Mouse (Mus musculus): ENCODE results near the gene Reg3d. TPM values are rescaled to one million over a fixed set of nuclear protein-coding genes. Genes with fewer than 3 reads are reported as not detected.
"Not testable (repeated sequence)": the region's sequence is repeated elsewhere in the genome, so short reads cannot be mapped to it uniquely, and the experiment has no call there.

Reg3d gene
- not detected in 2 replicates for polyA plus RNA-seq (2011; ENCODE audit: insufficient read length, low read depth, missing spikeins)

DNA sequence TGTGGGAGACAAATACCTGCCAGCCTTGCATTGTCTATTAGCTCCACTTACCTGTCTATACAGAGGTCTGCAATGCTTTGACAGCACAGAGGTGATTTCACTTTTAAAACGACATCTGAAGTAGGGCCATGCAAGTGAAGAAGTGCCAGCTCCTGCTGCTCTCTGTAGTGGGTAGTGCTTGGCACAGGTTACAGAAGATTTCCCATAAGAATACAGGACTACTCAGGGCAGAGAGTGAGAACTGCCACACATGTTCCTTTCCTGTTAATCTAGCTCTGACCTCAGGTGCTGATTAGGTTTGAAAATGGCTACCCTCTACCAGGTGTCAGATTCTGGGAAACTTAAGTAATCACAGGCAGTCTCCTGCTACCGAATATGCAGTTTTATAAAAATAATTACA is at the start of gene Reg3d:
Gene Reg3d, minus strand, starts transcription at position 101 of the 400 bp plus-strand sequence.
- no peak within 1 kb of the TSS for H3K4me3 ChIP-seq (ENCODE audit: insufficient read depth, low read length)
- TF ChIP-seq CTCF (IDR thresholded peaks at IDR 0.05; ENCODE audit: borderline replicate concordance, insufficient read depth, low read length), result no peak
- no peak for TF ChIP-seq POLR2A (IDR thresholded peaks at IDR 0.05; ENCODE audit: low read depth, low read length)
- H3K4me1 ChIP-seq (ENCODE audit: control insufficient read depth, insufficient read depth, low read length), result no peaks in the 10 kb centered on the region
- no peak within 1 kb of the TSS for H3K27ac ChIP-seq (ENCODE audit: insufficient read depth, low read length)

GRCm38 (mm10) chr6:78425497-78425896 is 46.8 kb upstream of the Reg3d start:
- no peak overlapping the region for H3K27ac ChIP-seq (ENCODE audit: insufficient read depth, low read length)
- H3K4me1 ChIP-seq (ENCODE audit: control insufficient read depth, insufficient read depth, low read length), result no peaks in the 10 kb centered on the region
- no peak overlapping the region for H3K4me3 ChIP-seq (ENCODE audit: insufficient read depth, low read length)
- TF ChIP-seq CTCF (IDR thresholded peaks at IDR 0.05; ENCODE audit: borderline replicate concordance, insufficient read depth, low read length), result no peak
- no peak for TF ChIP-seq POLR2A (IDR thresholded peaks at IDR 0.05; ENCODE audit: low read depth, low read length)

DNA sequence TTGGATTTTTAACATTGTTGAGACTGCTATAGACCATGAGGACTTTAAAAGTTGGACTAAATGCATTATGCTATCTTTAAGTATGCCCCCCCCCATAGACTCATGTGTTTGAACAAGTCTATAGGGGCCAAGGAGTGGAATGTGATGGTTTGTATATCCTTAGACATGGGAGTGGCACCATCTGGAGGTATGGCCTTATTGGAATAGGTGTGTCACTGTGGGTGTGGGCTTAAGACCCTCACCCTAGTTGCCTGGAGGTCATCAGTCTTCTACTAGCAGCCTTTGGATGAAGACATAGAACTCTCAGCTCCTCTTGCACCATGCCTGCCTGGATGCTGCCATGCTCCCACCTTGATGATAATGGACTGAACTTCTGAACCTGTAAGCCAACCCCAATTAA is 43.7 kb upstream of the Reg3d start, which contains the start of gene Reg1:
Gene Reg1, plus strand, starts transcription at position 301 of the 400 bp plus-strand sequence.
- H3K4me1 ChIP-seq (ENCODE audit: control insufficient read depth, insufficient read depth, low read length); H3K27ac ChIP-seq (ENCODE audit: insufficient read depth, low read length); H3K4me3 ChIP-seq (ENCODE audit: insufficient read depth, low read length): not testable (repeated sequence)

- H3K4me1 ChIP-seq (ENCODE audit: control insufficient read depth, insufficient read depth, low read length); H3K27ac ChIP-seq (ENCODE audit: insufficient read depth, low read length); H3K4me3 ChIP-seq (ENCODE audit: insufficient read depth, low read length): not testable (repeated sequence)
Observed at GRCm38 (mm10) chr6:78395323-78395722, 16.7 kb upstream of the Reg3d start, which contains the start of gene Reg2. TSS of gene Reg2 (plus strand) at chr6:78395623.

- TF ChIP-seq POLR2A (IDR thresholded peaks at IDR 0.05; ENCODE audit: low read depth, low read length), result no peak
- TF ChIP-seq CTCF (IDR thresholded peaks at IDR 0.05; ENCODE audit: borderline replicate concordance, insufficient read depth, low read length), result no peak
- no peaks in the 10 kb centered on the region for H3K4me1 ChIP-seq (ENCODE audit: control insufficient read depth, insufficient read depth, low read length)
- no peak overlapping the region for H3K27ac ChIP-seq (ENCODE audit: insufficient read depth, low read length)
- no peak overlapping the region for H3K4me3 ChIP-seq (ENCODE audit: insufficient read depth, low read length)
Observed at GRCm38 (mm10) chr6:78385609-78386008, 6.9 kb upstream of the Reg3d start.

DNA sequence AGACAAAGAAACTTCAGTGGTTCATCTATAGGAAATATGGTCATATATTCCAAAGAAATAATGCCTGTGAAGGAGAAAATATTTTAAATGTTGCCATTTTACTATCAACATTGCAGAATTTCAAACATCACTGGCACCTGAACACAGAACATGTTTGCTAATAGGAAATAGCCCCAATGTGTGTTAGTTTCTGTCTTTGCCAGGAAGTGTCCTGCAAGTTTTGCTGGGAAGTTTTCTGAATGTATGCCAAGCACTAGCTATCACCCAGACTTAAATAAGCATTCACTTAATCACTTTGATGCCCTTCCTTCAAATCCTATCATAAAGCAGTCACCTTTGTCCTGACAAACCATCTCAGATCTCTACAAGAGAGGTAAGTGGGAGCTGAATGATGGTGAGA is 1.7 kb upstream of the Reg3d start, which contains the start of gene Reg3a:
Gene Reg3a, plus strand, starts transcription at position 301 of the 400 bp plus-strand sequence.
- Histone ChIP-seq H3K4me3 (ENCODE audit: insufficient read depth, low read length) (no peak within 1 kb of the TSS), H3K27ac (ENCODE audit: insufficient read depth, low read length) (no peak within 1 kb of the TSS), H3K4me1 (ENCODE audit: control insufficient read depth, insufficient read depth, low read length) (no peaks in the 10 kb centered on the region)
- TF ChIP-seq POLR2A (IDR thresholded peaks at IDR 0.05; ENCODE audit: low read depth, low read length) (no peak), CTCF (IDR thresholded peaks at IDR 0.05; ENCODE audit: borderline replicate concordance, insufficient read depth, low read length) (no peak)

DNA sequence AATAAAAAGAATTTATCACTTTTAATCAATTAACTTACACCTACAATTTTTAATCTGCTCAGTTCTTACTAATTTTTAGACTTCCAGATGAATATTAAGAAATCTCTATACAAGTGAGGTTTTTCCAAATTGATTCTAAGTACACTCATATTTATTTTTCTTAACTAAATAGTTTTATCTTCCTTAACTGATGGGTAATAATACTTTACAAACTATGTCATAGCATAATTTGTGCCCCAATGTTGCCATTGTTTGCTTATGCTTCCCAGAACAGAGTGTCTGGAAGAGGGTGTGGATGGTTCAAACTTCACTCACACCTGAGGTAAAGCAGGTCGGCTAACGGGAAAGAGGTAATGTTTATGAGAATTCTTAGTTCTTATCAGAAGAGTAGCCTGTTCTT is 8.3 kb downstream of the Reg3d start, which contains the start of gene Reg3b:
Gene Reg3b, plus strand, starts transcription at position 301 of the 400 bp plus-strand sequence.
- Histone ChIP-seq H3K4me3 (ENCODE audit: insufficient read depth, low read length) (no peak within 1 kb of the TSS), H3K4me1 (ENCODE audit: control insufficient read depth, insufficient read depth, low read length) (no peaks in the 10 kb centered on the region), H3K27ac (ENCODE audit: insufficient read depth, low read length) (no peak within 1 kb of the TSS)
- TF ChIP-seq CTCF (IDR thresholded peaks at IDR 0.05; ENCODE audit: borderline replicate concordance, insufficient read depth, low read length) (no peak), POLR2A (IDR thresholded peaks at IDR 0.05; ENCODE audit: low read depth, low read length) (no peak)

DNA sequence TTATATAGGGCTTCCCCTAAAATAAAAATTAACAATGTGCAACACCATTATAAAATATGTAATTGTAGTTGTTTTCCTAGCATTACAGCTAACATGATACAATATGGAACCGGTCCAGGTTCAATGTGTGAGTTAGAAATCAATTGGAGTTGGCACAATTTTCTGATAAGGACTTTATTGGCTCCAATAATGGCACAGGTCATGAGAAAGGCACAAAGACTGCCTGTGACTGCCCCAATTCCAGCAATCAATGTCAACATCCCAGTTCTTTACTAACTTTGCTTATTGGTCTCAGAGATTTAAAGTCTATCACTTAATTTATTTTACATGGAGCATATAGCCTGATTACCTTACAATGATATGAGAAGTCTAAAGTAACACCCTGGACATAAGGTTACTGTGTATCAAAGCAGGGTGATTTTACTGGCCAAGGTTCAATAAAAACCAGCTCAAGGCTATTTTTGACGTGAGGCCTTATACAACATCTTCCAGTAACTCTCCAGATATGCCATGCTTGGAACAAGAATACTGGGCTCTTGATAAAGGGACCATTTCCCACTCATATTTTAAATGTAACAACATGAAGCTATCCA is 16.6 kb downstream of the Reg3d start:
- no peak overlapping the region for H3K27ac ChIP-seq (ENCODE audit: insufficient read depth, low read length)
- TF ChIP-seq POLR2A (IDR thresholded peaks at IDR 0.05; ENCODE audit: low read depth, low read length) (no peak), CTCF (IDR thresholded peaks at IDR 0.05; ENCODE audit: borderline replicate concordance, insufficient read depth, low read length) (no peak)
- H3K4me1 ChIP-seq (ENCODE audit: control insufficient read depth, insufficient read depth, low read length), result no peaks in the 10 kb centered on the region
- no peak overlapping the region for H3K4me3 ChIP-seq (ENCODE audit: insufficient read depth, low read length)

- Histone ChIP-seq H3K4me3 (ENCODE audit: insufficient read depth, low read length) (no peak overlapping the region), H3K4me1 (ENCODE audit: control insufficient read depth, insufficient read depth, low read length) (no peaks in the 10 kb centered on the region), H3K27ac (ENCODE audit: insufficient read depth, low read length) (no peak overlapping the region)
- no peak for TF ChIP-seq POLR2A (IDR thresholded peaks at IDR 0.05; ENCODE audit: low read depth, low read length)
- no peak for TF ChIP-seq CTCF (IDR thresholded peaks at IDR 0.05; ENCODE audit: borderline replicate concordance, insufficient read depth, low read length)
Observed at GRCm38 (mm10) chr6:78341689-78342088, 37.0 kb downstream of the Reg3d start.

- TF ChIP-seq POLR2A (IDR thresholded peaks at IDR 0.05; ENCODE audit: low read depth, low read length) (no peak), CTCF (IDR thresholded peaks at IDR 0.05; ENCODE audit: borderline replicate concordance, insufficient read depth, low read length) (no peak)
Observed at GRCm38 (mm10) chr6:78340296-78340695, 38.4 kb downstream of the Reg3d start.

More at GRCm38 (mm10) chr6:78340296-78340695, 38.4 kb downstream of the Reg3d start:
- Histone ChIP-seq H3K4me3 (ENCODE audit: insufficient read depth, low read length) (no peak overlapping the region), H3K4me1 (ENCODE audit: control insufficient read depth, insufficient read depth, low read length) (no peaks in the 10 kb centered on the region), H3K27ac (ENCODE audit: insufficient read depth, low read length) (no peak overlapping the region)

Data from embryonic fibroblast, embryonic 13.5 days (primary cell).